Mouse (Mus musculus) cerebellum, postnatal 10 days (tissue): ENCODE results near the gene Spata16.
"Not testable (repeated sequence)": the region's sequence is repeated elsewhere in the genome, so short reads cannot be mapped to it uniquely, and the experiment has no call there.

Source experiments
- DNase-seq, 2 experiments: peaks; one replicate each; pipeline ENCODE4 v3.0.0; 2021; ENCODE audit warnings: mixed read lengths in 2 of 2

Gene Spata16

DNA sequence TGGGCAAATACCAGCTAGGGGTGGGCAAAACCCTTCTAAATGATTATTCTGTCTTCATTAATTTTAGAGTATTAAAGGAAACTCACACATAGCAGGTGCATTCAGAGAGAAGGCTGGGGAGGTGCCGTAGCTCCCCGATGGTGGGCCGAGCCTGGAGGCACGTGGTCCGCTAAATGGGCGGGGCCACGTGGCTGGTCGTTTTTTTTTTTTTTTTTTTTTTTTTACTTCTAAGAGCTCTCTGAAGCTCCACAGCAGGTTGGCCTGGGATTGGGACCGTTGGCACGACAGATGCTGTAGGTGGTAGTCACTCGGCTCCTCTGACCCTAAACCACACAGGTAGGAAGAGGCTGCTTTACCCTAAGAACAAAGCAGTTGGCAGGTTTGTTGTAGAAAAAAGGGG lies at the start of gene Spata16:
TSS of gene Spata16 (plus strand) at position 219 of the 400 bp plus-strand sequence.
- no peak for DNase-seq

- no peak for DNase-seq
Measured at GRCm38 (mm10) chr3:26604861-26605260, 32.6 kb upstream of the Spata16 start.

- DNase-seq, result no peak
Measured at GRCm38 (mm10) chr3:26608531-26608930, 28.9 kb upstream of the Spata16 start.

- no peak for DNase-seq
Measured at GRCm38 (mm10) chr3:26639214-26639613, 1.8 kb downstream of the Spata16 start.

DNA sequence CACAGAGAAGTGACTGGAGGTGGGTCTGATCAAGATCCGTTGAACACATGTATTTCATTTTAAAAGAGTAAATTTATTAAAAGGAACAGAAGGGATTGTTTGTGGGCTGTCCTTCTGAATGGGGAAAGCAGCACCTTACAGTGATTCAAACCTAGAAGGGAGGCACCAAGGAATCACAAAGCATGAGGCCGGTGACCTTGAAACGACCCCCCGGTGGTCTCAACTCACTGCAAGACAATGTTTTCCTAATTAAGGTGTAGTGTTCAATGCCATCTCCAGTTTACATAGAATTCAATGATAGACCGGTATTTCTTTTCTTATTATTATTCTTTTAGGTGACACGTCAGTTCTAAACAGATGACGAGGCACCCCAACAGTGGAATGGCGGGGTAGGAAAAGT lies 2.4 kb downstream of the Spata16 start:
- no peak for DNase-seq

- no peak for DNase-seq
Measured at GRCm38 (mm10) chr3:26640321-26641075, 3.1 kb downstream of the Spata16 start.

GRCm38 (mm10) chr3:26641351-26642249 lies 4.2 kb downstream of the Spata16 start:
- DNase-seq, result peak; percentile 76 to 86

DNA sequence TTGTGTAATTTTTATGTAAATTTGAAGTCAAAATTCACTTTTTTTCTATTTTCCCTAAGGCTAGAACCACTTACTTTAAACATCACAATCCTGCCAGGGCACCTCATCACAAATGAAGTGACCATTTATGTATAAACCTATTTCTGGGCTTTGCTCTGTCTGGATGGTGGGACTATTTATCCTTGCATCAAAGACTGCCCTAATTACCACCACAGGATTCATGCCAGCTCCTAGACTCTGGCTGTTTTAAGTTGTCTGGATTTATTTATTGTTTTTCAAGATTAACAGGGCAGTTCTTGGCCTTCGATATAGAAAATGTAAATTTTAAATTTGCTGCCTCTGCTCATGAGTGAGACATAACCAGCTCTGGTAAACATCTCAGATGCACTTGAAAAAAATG lies 6.7 kb downstream of the Spata16 start:
- no peak for DNase-seq

DNA sequence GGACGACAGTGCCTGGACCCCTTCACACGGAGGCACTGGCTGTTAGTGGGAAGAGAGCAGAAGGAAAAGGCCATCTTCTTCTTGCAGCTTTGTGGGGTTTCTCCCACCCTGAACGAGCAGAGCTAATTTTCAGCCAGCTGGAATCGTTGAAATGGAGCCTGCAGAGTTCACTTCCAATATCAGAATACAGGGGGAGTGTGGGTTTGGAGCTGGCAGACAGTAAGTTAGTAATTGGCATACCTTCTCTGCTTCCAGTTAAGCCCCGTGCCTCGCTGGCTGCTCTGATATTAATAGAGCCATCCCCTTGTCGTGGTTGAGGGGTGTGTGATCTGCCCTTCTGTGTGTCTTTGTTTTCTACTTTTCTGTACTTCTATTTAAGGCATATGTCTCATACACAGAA lies 9.4 kb downstream of the Spata16 start:
- DNase-seq, result peak; percentile 35 to 50

DNA sequence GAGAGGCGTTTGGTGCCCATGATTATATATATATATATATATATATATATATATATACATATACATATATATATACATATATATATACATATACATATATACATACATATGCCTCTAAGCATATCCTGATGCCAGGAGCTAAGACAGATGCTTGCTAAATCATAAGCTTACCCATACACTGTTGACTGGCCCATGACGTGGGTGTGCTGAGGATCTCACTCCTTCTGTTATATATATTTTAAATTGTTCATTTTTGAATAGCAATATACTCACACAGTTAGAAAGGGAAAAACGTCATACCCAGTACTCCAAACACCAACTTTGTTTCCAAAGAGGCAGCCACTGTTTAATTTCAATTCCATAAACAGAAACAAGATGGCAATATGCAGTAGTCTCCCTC lies 48.4 kb downstream of the Spata16 start:
- no peak for DNase-seq

- DNase-seq, result not testable (repeated sequence)
Measured at GRCm38 (mm10) chr3:26709492-26709891, 72.1 kb downstream of the Spata16 start.

GRCm38 (mm10) chr3:26727526-26727925 lies 90.1 kb downstream of the Spata16 start:
- DNase-seq, result no peak

GRCm38 (mm10) chr3:26750492-26750891 lies 113.1 kb downstream of the Spata16 start:
- no peak for DNase-seq

GRCm38 (mm10) chr3:26752441-26752840 lies 115.0 kb downstream of the Spata16 start:
- no peak for DNase-seq

DNA sequence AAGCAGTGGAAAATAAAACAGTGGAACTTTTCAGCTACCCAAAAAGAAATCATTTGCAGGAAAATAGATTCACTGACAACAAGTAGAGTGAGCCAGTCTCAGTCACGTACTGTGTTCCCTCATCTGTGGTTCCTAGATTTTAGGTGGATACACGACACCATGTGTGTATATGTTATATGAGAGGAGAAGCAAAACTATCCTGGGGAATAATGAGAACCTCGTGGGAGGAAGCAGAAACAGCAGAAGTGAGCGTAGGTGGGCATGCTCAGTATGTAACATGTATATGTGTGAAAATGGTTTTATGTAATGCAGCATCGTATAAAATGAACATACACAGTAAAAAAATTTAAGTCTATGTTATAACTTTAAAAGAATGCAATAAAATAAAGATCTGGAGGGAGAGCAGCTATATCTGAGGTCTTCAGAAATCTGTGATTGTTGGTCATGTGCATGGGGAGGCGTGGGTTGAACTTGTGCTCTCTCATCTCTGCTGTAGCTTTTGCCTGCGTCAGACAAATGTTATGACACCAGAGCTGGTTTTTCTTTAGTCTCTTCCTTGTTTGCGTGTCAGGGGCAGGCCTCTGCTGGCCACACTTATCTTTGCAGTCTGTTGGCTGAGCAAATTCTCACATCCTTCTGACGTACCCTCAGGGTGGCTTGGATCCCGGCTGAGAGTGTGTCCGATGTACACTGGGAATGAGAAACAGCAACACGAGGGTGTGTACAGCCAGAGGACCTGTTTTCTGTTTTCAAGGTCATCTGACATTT lies 156.1 kb downstream of the Spata16 start:
- DNase-seq, result peak in 1 of 2 experiments; percentile 3

GRCm38 (mm10) chr3:26795851-26796538 lies 158.6 kb downstream of the Spata16 start:
- no peak for DNase-seq

DNA sequence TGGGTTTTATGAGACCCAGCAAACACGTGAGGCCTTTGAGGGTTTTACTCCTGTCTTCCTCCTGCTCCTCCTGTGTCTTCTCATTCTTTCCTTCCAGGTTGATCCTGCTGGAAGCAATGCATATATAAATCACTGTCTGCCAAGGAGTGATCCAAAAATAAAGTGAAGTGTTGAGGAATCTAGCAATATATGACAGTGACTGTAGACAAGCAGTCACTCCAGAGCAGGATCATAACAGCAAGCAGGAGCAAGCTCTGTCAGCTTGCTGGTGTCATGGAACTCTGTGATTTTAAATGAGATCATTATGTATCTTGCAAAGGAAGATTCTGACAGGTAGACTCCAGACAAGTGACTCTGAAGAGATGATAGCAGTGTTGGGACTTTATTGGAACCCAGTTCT lies 159.5 kb downstream of the Spata16 start:
- DNase-seq, result no peak

DNA sequence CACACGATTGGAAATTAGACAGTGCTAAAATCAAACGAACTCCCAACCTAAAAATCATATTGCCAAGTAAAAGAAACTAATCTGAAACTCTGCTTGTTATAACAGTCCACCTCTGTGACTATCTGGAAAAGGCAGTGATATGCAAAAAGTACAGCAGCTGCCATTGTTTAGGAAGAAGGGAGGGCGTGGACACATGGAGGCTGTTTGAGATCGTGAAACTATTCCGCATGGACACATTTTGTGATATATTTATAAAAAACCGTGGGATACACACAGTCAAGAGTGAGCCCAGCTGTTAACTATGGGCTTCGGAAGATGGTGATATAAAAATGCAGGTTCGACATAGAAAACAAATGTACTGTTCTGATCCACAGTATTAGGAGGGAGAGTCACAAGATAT lies 176.9 kb downstream of the Spata16 start:
- DNase-seq, result no peak

DNA sequence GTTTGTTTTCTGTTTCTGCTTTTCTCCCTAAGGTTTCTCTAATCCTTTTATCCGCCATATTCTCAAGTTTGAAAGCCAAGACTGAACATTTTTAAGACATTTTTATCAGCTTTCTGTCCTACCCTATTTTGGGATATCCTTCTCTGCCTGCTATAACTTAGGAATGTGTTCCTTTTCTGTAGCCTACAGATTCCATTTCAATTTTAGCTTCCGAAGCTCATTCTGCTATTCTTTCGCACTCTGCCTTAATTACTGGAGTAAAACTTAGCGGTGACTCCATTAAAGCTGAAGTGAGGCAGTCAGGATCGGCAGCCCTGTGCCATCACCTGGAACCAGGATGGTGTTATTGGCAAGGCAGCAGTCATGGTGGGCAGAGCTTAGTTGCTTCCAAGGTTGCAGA lies 178.3 kb downstream of the Spata16 start:
- DNase-seq, result no peak

- DNase-seq, result no peak
Measured at GRCm38 (mm10) chr3:26819398-26819797, 182.0 kb downstream of the Spata16 start.

DNA sequence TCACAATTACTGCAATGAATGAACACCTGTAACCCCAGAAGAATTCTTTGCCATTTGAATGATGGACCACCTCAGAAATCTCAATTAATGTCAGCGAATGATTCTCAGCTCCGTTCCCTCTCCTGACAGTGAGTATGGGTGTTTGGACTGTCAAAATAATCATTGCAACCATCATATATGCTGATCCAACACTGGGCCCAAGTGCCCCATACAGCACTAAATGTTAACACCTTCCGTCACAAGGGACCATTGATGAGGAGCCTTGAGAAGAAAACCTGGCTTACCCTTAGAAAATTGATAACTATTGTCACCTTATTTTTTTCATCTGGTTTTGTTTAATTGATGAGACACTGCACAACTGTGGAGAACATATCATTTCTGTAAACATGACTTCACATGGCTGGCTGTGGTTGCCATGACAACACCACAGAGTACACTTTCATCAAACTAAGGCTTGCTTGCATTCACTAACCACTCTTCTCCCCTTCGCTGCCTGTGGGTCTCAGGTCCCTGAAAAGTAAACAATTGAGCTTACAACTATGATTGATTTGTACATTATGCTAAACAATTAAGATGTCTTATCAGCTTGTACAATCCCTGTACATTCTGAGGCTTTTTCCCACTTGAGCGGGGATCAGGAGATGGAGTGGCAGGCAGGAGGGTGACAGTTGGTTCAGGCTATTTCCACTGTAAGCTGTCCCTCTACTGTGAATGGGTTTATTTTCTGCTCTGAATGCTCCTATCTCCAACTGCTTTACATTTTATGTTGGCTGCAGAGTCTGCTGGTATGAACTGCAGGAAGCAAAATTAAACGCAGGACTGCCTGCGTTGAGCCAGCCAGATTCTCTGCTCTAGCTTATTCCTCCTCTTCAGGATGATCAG lies 189.8 kb downstream of the Spata16 start:
- no peak for DNase-seq
